Mouse (Mus musculus): ENCODE results near the gene Abcb9.
A peak's percentile ranks its signal among the peaks of the same experiment; 100 is the strongest.

Abcb9 gene

GRCm38 (mm10) chr5:124093120-124093794 lies 2.3 kb downstream of the Abcb9 start:
- peak; percentile 50 to 60 for DNase-seq

- DNase-seq, result peak in 1 of 2 experiments; percentile 54
Observed at GRCm38 (mm10) chr5:124091951-124092406, 3.6 kb downstream of the Abcb9 start.

- no peak for DNase-seq
Observed at GRCm38 (mm10) chr5:124089868-124090267, 5.7 kb downstream of the Abcb9 start.

- DNase-seq, result no peak
Observed at GRCm38 (mm10) chr5:124086876-124087275, 8.7 kb downstream of the Abcb9 start.

GRCm38 (mm10) chr5:124085513-124085912 lies 10.1 kb downstream of the Abcb9 start:
- DNase-seq, result no peak

- peak; percentile 90 to 91 for DNase-seq
Observed at GRCm38 (mm10) chr5:124084588-124085173, 10.9 kb downstream of the Abcb9 start.

GRCm38 (mm10) chr5:124083850-124084587 lies 11.6 kb downstream of the Abcb9 start:
- DNase-seq, result peak; percentile 50 to 61

GRCm38 (mm10) chr5:124082941-124083688 lies 12.5 kb downstream of the Abcb9 start:
- no peak for DNase-seq

- DNase-seq, result no peak
Observed at GRCm38 (mm10) chr5:124082447-124082846, 13.2 kb downstream of the Abcb9 start.

GRCm38 (mm10) chr5:124079880-124080279 lies 15.7 kb downstream of the Abcb9 start:
- no peak for DNase-seq

- DNase-seq, result no peak
Observed at GRCm38 (mm10) chr5:124078794-124079416, 16.7 kb downstream of the Abcb9 start.

GRCm38 (mm10) chr5:124077856-124078460 lies 17.6 kb downstream of the Abcb9 start:
- DNase-seq, result no peak

GRCm38 (mm10) chr5:124077241-124077640 lies 18.4 kb downstream of the Abcb9 start:
- no peak for DNase-seq

GRCm38 (mm10) chr5:124076559-124076958 lies 19.0 kb downstream of the Abcb9 start:
- DNase-seq, result no peak

- no peak for DNase-seq
Observed at GRCm38 (mm10) chr5:124075716-124076115, 19.9 kb downstream of the Abcb9 start.

GRCm38 (mm10) chr5:124074845-124075307 lies 20.7 kb downstream of the Abcb9 start:
- peak in 1 of 2 experiments; percentile 37 for DNase-seq

- peak; percentile 38 to 48 for DNase-seq
Observed at GRCm38 (mm10) chr5:124073682-124074081, 21.9 kb downstream of the Abcb9 start.

- DNase-seq, result no peak
Observed at GRCm38 (mm10) chr5:124069657-124070056, 25.9 kb downstream of the Abcb9 start.

- DNase-seq, result no peak
Observed at GRCm38 (mm10) chr5:124062037-124062824, 33.4 kb downstream of the Abcb9 start.

- DNase-seq, result peak in 1 of 2 experiments; percentile 39
Observed at GRCm38 (mm10) chr5:124059677-124060076, 35.9 kb downstream of the Abcb9 start.

- DNase-seq, result no peak
Observed at GRCm38 (mm10) chr5:124058749-124059148, 36.8 kb downstream of the Abcb9 start.

Data from kidney, postnatal 4 days (tissue).